ENCODE assay signal across 11 mouse cellular contexts in the genomic region with DNA sequence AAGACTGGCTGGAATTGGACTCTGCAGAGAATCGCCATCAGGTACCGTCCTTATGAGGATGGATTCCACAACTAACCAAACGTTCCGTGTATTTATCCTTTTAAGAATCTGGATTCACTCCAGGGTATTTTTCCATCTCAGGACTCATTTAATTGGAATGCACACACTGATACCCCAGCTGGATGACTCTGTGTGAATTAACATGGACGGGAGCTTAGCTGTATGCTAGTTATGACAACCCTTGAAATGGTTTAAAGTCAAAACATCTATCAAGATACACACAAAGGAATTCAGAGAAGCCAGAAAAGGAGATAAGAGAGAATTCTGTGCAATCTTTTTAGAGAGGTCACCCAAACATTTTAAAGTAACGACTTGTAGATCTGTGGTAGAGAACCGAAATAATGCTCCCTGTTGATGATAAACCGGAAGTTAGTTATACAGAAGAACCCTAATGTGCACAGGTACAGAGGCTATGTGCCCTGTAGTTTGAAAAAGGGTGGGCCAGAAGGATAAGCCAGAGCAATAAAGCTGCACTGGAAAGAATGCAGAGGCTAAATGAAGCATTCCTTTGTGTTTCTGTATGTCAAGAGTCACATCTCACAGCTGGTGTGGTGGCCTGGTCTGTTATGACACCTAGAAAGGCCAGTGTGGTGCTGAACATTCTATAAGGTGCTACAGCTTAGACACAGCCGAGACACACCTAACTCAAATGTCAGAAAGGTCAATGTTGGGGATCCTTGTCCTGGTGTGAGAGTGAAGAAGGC. TPM values are rescaled to one million over a fixed set of nuclear protein-coding genes. Genes with fewer than 3 reads are reported as not detected.
DNase-seq lines count a peak whose midpoint lies in the region; ATAC-seq and TF ChIP-seq lines count a peak whose summit lies in the region.
"Had no signal": no experiment of that assay in that cellular context is flagged by ENCODE, and none has a peak within 500 bp of the region (broad histone marks: within the 10 kb centered on the region; RNA-seq: fewer than 3 reads in every experiment).

No protein-coding gene starts in this region.

- H3K36me3 ChIP-seq in heart, embryonic 14.5 days (ENCODE audit: control insufficient read depth, insufficient read depth, low read length): no peaks in the 10 kb centered on the region
- no peaks in the 10 kb centered on the region for H3K36me3 ChIP-seq in stomach, embryonic 15.5 days
- H3K36me3 ChIP-seq in stomach, postnatal 0 days (ENCODE audit: control insufficient read depth, insufficient read depth, low read length): no peaks in the 10 kb centered on the region

- no peaks in the 10 kb centered on the region for H3K9me3 ChIP-seq in heart, embryonic 14.5 days (ENCODE audit: control insufficient read depth, low read length)
- H3K9me3 ChIP-seq in stomach, embryonic 15.5 days: no peaks in the 10 kb centered on the region
- H3K9me3 ChIP-seq in stomach, postnatal 0 days (ENCODE audit: control insufficient read depth, low read length): no peaks in the 10 kb centered on the region

- no peak for TF ChIP-seq CTCF in stomach, postnatal 0 days (IDR thresholded peaks at IDR 0.05; ENCODE audit: low read depth)

- 50% methylated on average over 9 of the region's 9 CpGs for WGBS in heart, embryonic 14.5 days
- WGBS in stomach, embryonic 15.5 days: 50% methylated on average over 9 of the region's 9 CpGs
- 53% methylated on average over 9 of the region's 9 CpGs for WGBS in stomach, postnatal 0 days

- TF ChIP-seq EP300 in stomach, postnatal 0 days (optimal IDR thresholded peaks at IDR 0.05): no peak

- no peak overlapping the region for H3K4me3 ChIP-seq in heart, embryonic 14.5 days (ENCODE audit: control insufficient read depth in 1 of 2, insufficient read depth in 1 of 2, low read depth in 1 of 2, low read length in 2 of 2)
- no peak overlapping the region for H3K4me3 ChIP-seq in stomach, embryonic 15.5 days (replicated peaks)
- H3K4me3 ChIP-seq in stomach, postnatal 0 days (ENCODE audit: low read depth, low read length): no peak overlapping the region

- H3K27ac ChIP-seq in heart, embryonic 14.5 days (replicated peaks in 1 of 2; ENCODE audit: control insufficient read depth in 1 of 2, insufficient read depth in 1 of 2, low read depth in 2 of 2, low read length in 2 of 2): peak overlapping the region; percentile 51 to 65
- H3K27ac ChIP-seq in stomach, embryonic 15.5 days: 0 out of 2 replicates have a peak overlapping the region, but pooled peaks have one; percentile 1
- no peak overlapping the region for H3K27ac ChIP-seq in stomach, postnatal 0 days (replicated peaks)

- ATAC-seq in heart, embryonic 14.5 days (ENCODE audit: insufficient number of reproducible peaks, insufficient read depth, low FRiP score, low read depth): no peak
- no peak for ATAC-seq in stomach, embryonic 15.5 days (ENCODE audit: insufficient read depth, low FRiP score, low read depth)
- no peak for ATAC-seq in stomach, postnatal 0 days (ENCODE audit: low FRiP score, low TSS enrichment)

- DNase-seq in heart, postnatal 4 days: no peak
- DNase-seq in kidney, postnatal 10 days: peak; percentile 25
- DNase-seq in kidney, adult 9 months: no peak
- no peak for DNase-seq in stomach, postnatal 0 days (ENCODE audit: low spot score)
- no peak for DNase-seq in adrenal gland, adult 2 months
- DNase-seq: cerebellum, adult 9-10 months; gastrocnemius, postnatal 36 days; layer of hippocampus, adult 9-11 months; thymus, postnatal 14 days had no signal

- H3K4me2 ChIP-seq in heart, embryonic 14.5 days (ENCODE audit: low read length): no peak overlapping the region
- H3K4me2 ChIP-seq in stomach, embryonic 15.5 days: no peak overlapping the region
- no peak overlapping the region for H3K4me2 ChIP-seq in stomach, postnatal 0 days (replicated peaks; ENCODE audit: low read depth)

- H3K9ac ChIP-seq in heart, embryonic 14.5 days (ENCODE audit: low read length): no peak overlapping the region
- H3K9ac ChIP-seq in stomach, embryonic 15.5 days: no peak overlapping the region
- no peak overlapping the region for H3K9ac ChIP-seq in stomach, postnatal 0 days (ENCODE audit: low read length)

- H3K4me1 ChIP-seq in heart, embryonic 14.5 days (ENCODE audit: control insufficient read depth in 2 of 2, insufficient read depth in 2 of 2, low read length in 2 of 2): peaks cover 10 to 17% of the 10 kb centered on the region in 2 experiments
- peaks cover 12% of the 10 kb centered on the region; the same call in 1 of the 2 replicates for H3K4me1 ChIP-seq in stomach, embryonic 15.5 days
- H3K4me1 ChIP-seq in stomach, postnatal 0 days (replicated peaks; ENCODE audit: control insufficient read depth, insufficient read depth): no peaks in the 10 kb centered on the region

- H3K27me3 ChIP-seq in heart, embryonic 14.5 days (ENCODE audit: control insufficient read depth, insufficient read depth, low read length): no peaks in the 10 kb centered on the region
- no peaks in the 10 kb centered on the region for H3K27me3 ChIP-seq in stomach, embryonic 15.5 days (replicated peaks)
- no peaks in the 10 kb centered on the region for H3K27me3 ChIP-seq in stomach, postnatal 0 days (ENCODE audit: control insufficient read depth, insufficient read depth, low read length)

RNA-seq across cellular contexts. Expression of gene Serpinb6b, which starts 0.8 kb away (rescaled TPM):
- polyA plus RNA-seq in heart, embryonic 14.5 days (2014; fragmentation: Nextera tagmentation; extraction: Ambion mirVana): 22.0 and 23.9 TPM in 2 replicates
- 10 to 100 TPM; 21.8 to 25.0 TPM for total RNA-seq in heart, postnatal 4 days (2021)
- 4.7 and 5.7 TPM in 2 replicates for polyA plus RNA-seq in stomach, embryonic 15.5 days (2015; fragmentation: Nextera tagmentation; extraction: Ambion mirVana)
- polyA plus RNA-seq in stomach, postnatal 0 days (2015; fragmentation: Nextera tagmentation; extraction: Ambion mirVana): 7.7 and 9.5 TPM in 2 replicates
- 10 to 100 TPM; 28.3 to 31.1 TPM for total RNA-seq in adrenal gland, adult 2 months (2021)
- 6.2 and 7.3 TPM in 2 replicates for polyA plus RNA-seq in adrenal gland, adult 2 months (2012; rRNA removed)

RNA-seq across cellular contexts. Expression of gene Serpinb9, which starts 38.9 kb away (rescaled TPM):
- polyA plus RNA-seq in heart, embryonic 14.5 days (2014; fragmentation: Nextera tagmentation; extraction: Ambion mirVana): 7.0 and 9.0 TPM in 2 replicates
- 1 to 10 TPM; 6.8 TPM for total RNA-seq in heart, postnatal 4 days (2021)
- polyA plus RNA-seq in stomach, embryonic 15.5 days (2015; fragmentation: Nextera tagmentation; extraction: Ambion mirVana): 9.4 and 10.2 TPM in 2 replicates
- polyA plus RNA-seq in stomach, postnatal 0 days (2015; fragmentation: Nextera tagmentation; extraction: Ambion mirVana): 5.5 and 6.3 TPM in 2 replicates
- total RNA-seq in adrenal gland, adult 2 months (2021): 10 to 100 TPM; 19.0 to 19.4 TPM
- polyA plus RNA-seq in adrenal gland, adult 2 months (2012; rRNA removed): 3.0 TPM in 2 replicates
